Mouse (Mus musculus): ENCODE measurements at regions not wholly inside any gene's neighbourhood (a gene's known extent, or its start where the extent isn't known, plus 50 kb on each side); places are given as distances from the start of the nearest gene placed in this dataset.

DNA sequence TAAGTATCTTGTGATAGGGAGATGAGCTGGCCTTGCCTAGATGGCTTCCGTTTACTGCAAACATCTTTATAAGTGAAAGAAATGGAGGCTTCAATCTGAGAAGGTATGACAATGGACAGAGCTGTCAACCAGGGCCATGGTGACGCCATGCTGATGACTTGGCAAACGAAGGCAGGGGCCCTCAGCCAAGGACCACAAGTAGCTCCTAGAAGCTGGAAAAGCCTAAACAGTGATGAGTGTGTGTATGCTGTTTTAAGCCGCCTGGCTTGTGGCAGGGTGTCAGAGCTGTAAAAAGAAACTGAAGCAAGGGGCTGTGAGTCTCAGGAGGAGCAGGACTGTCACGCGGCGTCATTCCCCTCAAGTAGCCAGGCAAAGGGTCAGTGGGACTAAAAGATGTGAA is 116.4 kb upstream of the Top1 start:
- TF ChIP-seq EP300 (IDR thresholded peaks at IDR 0.05; ENCODE audit: low read depth) (no peak), CTCF (IDR thresholded peaks at IDR 0.05; ENCODE audit: low read depth) (no peak)
- Histone ChIP-seq H3K4me3 (ENCODE audit: low read depth, low read length) (no peak overlapping the region), H3K4me1 (ENCODE audit: insufficient read depth) (no peaks in the 10 kb centered on the region), H3K27me3 (ENCODE audit: insufficient read depth, low read length) (no peaks in the 10 kb centered on the region), H3K4me2 (ENCODE audit: low read depth, low read length) (no peak overlapping the region), H3K36me3 (replicated peaks; ENCODE audit: insufficient read depth, low read length) (no peaks in the 10 kb centered on the region), H3K9ac (replicated peaks) (no peak overlapping the region), H3K9me3 (ENCODE audit: low read length) (no peaks in the 10 kb centered on the region), H3K27ac (ENCODE audit: low read depth) (no peak overlapping the region)
- WGBS (ENCODE audit: insufficient replicate concordance), result 69% methylated on average over 7 of the region's 7 CpGs
- ATAC-seq, result no peak
- no peak for DNase-seq

DNA sequence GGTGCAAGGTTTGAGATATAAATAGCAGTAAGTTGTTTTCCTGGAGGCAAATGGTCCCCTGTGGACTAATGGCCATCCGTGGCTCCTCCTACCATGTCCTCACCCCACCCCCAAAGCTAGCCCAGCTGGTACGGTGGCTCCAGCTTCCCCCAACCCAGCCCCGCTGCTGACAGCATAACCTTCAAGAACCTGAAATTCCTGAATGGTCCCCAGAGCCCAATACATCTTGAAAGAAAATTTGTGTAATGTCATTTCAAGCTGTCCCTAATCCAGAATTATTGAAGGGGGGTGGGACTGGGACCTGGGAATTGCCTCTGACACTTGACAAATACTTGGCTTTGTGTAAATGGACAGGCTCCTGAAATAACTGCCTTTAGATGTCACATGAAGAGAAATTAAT is 115.3 kb upstream of the Top1 start:
- Histone ChIP-seq H3K9me3 (ENCODE audit: low read length) (no peaks in the 10 kb centered on the region), H3K4me1 (ENCODE audit: insufficient read depth) (no peaks in the 10 kb centered on the region), H3K9ac (replicated peaks) (no peak overlapping the region), H3K27ac (ENCODE audit: low read depth) (no peak overlapping the region), H3K36me3 (replicated peaks; ENCODE audit: insufficient read depth, low read length) (no peaks in the 10 kb centered on the region), H3K4me2 (ENCODE audit: low read depth, low read length) (no peak overlapping the region), H3K4me3 (ENCODE audit: low read depth, low read length) (no peak overlapping the region), H3K27me3 (ENCODE audit: insufficient read depth, low read length) (no peaks in the 10 kb centered on the region)
- DNase-seq, result no peak
- no peak for TF ChIP-seq CTCF (IDR thresholded peaks at IDR 0.05; ENCODE audit: low read depth)
- no peak for TF ChIP-seq EP300 (IDR thresholded peaks at IDR 0.05; ENCODE audit: low read depth)
- ATAC-seq, result no peak
- 56% methylated on average over 3 of the region's 3 CpGs for WGBS (ENCODE audit: insufficient replicate concordance)

DNA sequence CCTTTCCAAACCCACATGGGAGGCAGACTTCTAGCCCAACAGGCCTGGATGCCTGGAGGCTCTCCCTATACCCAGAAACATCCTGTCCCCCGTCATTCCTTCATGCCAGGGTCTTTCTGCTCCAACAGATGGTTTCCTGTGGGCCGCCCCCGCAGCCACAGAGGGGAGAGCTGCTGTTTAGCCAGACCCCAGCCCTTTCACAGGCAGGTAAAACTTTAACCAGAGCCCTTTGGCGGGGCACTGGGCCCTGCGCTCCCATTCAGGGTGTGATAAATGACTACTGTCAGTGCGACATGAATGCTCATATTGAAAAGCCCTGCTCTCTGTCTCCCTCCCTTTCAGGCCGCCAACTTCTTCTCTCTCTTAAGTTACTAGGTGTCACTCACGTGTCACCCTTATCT is 108.4 kb upstream of the Top1 start:
- Histone ChIP-seq H3K9me3 (ENCODE audit: low read length) (no peaks in the 10 kb centered on the region), H3K4me1 (ENCODE audit: insufficient read depth) (no peaks in the 10 kb centered on the region), H3K4me2 (ENCODE audit: low read depth, low read length) (no peak overlapping the region), H3K9ac (replicated peaks) (no peak overlapping the region), H3K4me3 (ENCODE audit: low read depth, low read length) (no peak overlapping the region), H3K27me3 (ENCODE audit: insufficient read depth, low read length) (no peaks in the 10 kb centered on the region), H3K36me3 (replicated peaks; ENCODE audit: insufficient read depth, low read length) (no peaks in the 10 kb centered on the region), H3K27ac (ENCODE audit: low read depth) (no peak overlapping the region)
- ATAC-seq (no peak), DNase-seq (no peak)
- TF ChIP-seq EP300 (IDR thresholded peaks at IDR 0.05; ENCODE audit: low read depth) (no peak), CTCF (IDR thresholded peaks at IDR 0.05; ENCODE audit: low read depth) (no peak)
- WGBS (ENCODE audit: insufficient replicate concordance), result 35% methylated on average over 8 of the region's 8 CpGs

DNA sequence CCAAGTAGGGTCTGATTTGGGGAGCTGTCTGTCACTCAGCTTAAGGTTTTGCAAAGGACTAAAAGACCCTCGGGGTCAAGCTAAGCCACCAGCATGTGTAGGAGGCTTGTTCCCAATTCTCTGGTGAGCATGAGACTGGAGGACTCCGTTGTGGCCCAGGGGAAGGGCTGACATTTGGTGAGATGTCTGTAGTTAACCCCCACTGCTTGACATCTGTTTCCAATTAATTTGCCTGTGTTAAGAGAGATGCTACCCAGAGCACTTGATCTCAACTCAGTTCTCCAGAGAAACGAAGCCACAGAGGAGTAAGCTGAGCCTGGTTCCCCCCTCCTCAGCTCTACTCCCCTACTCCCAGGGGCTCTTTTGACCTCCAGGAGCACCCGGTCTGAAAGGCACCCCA is 100.2 kb upstream of the Top1 start:
- WGBS (ENCODE audit: insufficient replicate concordance), result 35% methylated on average over 4 of the region's 4 CpGs

DNA sequence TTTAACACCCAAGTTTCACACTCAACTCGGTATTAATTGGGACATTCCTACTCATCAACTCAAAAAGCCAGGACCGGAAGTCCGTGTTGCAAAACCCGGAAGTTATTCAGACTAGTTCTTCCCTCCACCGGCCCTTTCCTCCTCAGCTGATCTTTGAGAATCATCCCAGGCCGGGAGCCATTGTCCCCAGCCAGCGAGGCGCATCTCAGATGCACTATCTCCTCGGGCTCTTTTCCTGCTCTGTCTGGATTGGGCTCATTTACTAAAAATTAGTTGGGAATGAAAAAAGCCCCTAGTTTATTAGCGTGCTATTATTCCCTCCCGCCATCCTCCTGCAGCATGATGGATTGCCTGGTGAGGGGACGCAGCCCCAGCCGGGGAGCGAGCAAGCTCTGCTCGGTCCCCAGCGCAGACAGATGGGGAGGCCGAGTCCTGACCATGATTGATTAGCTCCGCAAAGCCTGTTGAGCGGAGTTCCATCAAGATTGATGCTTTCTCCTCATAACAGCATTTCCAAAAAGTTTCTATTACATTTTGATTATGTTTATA is 93.5 kb upstream of the Top1 start:
- H3K27ac ChIP-seq (ENCODE audit: low read depth), result no peak overlapping the region
- H3K9ac ChIP-seq (replicated peaks), result no peak overlapping the region
- no peak overlapping the region for H3K4me2 ChIP-seq (ENCODE audit: low read depth, low read length)
- 75% methylated on average over 19 of the region's 19 CpGs for WGBS (ENCODE audit: insufficient replicate concordance)
- no peaks in the 10 kb centered on the region for H3K9me3 ChIP-seq (ENCODE audit: low read length)
- DNase-seq (no peak), ATAC-seq (no peak)
- no peaks in the 10 kb centered on the region for H3K4me1 ChIP-seq (ENCODE audit: insufficient read depth)
- TF ChIP-seq EP300 (IDR thresholded peaks at IDR 0.05; ENCODE audit: low read depth) (no peak), CTCF (IDR thresholded peaks at IDR 0.05; ENCODE audit: low read depth) (no peak)
- no peaks in the 10 kb centered on the region for H3K36me3 ChIP-seq (replicated peaks; ENCODE audit: insufficient read depth, low read length)
- no peaks in the 10 kb centered on the region for H3K27me3 ChIP-seq (ENCODE audit: insufficient read depth, low read length)
- H3K4me3 ChIP-seq (ENCODE audit: low read depth, low read length), result no peak overlapping the region

More for the DNA sequence above, 100.2 kb upstream of the Top1 start:
- H3K4me3 ChIP-seq (ENCODE audit: low read depth, low read length), result no peak overlapping the region
- H3K9ac ChIP-seq (replicated peaks), result no peak overlapping the region
- H3K4me2 ChIP-seq (ENCODE audit: low read depth, low read length), result no peak overlapping the region
- no peak overlapping the region for H3K27ac ChIP-seq (ENCODE audit: low read depth)
- no peak for ATAC-seq
- TF ChIP-seq EP300 (IDR thresholded peaks at IDR 0.05; ENCODE audit: low read depth) (no peak), CTCF (IDR thresholded peaks at IDR 0.05; ENCODE audit: low read depth) (no peak)
- no peaks in the 10 kb centered on the region for H3K9me3 ChIP-seq (ENCODE audit: low read length)
- no peaks in the 10 kb centered on the region for H3K27me3 ChIP-seq (ENCODE audit: insufficient read depth, low read length)
- no peaks in the 10 kb centered on the region for H3K36me3 ChIP-seq (replicated peaks; ENCODE audit: insufficient read depth, low read length)
- H3K4me1 ChIP-seq (ENCODE audit: insufficient read depth), result no peaks in the 10 kb centered on the region
- no peak for DNase-seq

DNA sequence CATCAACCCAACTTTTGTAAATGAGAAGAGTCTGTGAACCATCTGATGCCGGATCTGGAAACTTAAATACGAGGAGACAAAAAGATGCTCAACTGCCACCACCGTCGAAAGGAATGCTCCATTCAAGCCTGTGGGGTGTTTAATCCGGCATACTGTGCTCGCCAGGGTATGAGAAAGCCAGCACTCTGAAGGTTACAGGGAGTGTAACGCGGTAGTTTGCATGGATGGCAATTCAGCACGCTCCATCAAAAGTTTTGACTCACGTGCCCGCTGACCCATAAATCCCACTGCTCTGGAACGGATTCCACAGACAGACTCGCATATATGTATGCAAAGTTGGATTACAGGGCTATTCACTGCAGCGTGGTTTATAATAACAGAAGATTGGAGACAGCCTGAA is 84.0 kb upstream of the Top1 start:
- H3K9me3 ChIP-seq (ENCODE audit: low read length), result no peaks in the 10 kb centered on the region
- H3K4me1 ChIP-seq (ENCODE audit: insufficient read depth), result no peaks in the 10 kb centered on the region
- 80% methylated on average over 14 of the region's 14 CpGs for WGBS (ENCODE audit: insufficient replicate concordance)
- DNase-seq, result no peak
- no peak overlapping the region for H3K4me3 ChIP-seq (ENCODE audit: low read depth, low read length)
- no peaks in the 10 kb centered on the region for H3K36me3 ChIP-seq (replicated peaks; ENCODE audit: insufficient read depth, low read length)
- ATAC-seq, result no peak
- H3K27me3 ChIP-seq (ENCODE audit: insufficient read depth, low read length), result no peaks in the 10 kb centered on the region
- H3K4me2 ChIP-seq (ENCODE audit: low read depth, low read length), result no peak overlapping the region
- H3K9ac ChIP-seq (replicated peaks), result no peak overlapping the region
- no peak overlapping the region for H3K27ac ChIP-seq (ENCODE audit: low read depth)
- TF ChIP-seq EP300 (IDR thresholded peaks at IDR 0.05; ENCODE audit: low read depth), result no peak
- TF ChIP-seq CTCF (IDR thresholded peaks at IDR 0.05; ENCODE audit: low read depth), result no peak

DNA sequence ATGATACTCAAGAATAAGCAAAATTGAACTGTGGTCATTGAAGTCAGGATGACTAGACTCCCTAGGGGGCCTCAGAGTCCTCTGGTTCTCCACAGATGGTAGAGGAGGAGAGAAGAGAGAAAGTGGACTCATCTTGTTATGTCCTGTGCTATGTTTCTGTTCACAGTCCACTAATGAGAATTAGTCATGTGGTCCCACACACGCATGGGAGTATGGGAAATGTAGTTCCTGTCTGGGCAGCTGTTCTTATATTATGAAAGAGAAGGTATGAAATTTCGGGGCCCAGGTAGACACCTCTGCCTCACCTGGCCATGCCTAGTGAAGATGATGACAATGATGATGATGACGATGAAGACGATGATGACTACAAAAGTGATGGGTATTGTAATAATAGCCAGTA is 77.9 kb upstream of the Top1 start:
- DNase-seq (no peak), ATAC-seq (no peak)
- no peaks in the 10 kb centered on the region for H3K27me3 ChIP-seq (ENCODE audit: insufficient read depth, low read length)
- no peak overlapping the region for H3K9ac ChIP-seq (replicated peaks)
- H3K36me3 ChIP-seq (replicated peaks; ENCODE audit: insufficient read depth, low read length), result no peaks in the 10 kb centered on the region
- H3K4me2 ChIP-seq (ENCODE audit: low read depth, low read length), result no peak overlapping the region
- TF ChIP-seq CTCF (IDR thresholded peaks at IDR 0.05; ENCODE audit: low read depth) (no peak), EP300 (IDR thresholded peaks at IDR 0.05; ENCODE audit: low read depth) (no peak)
- 83% methylated on average over 4 of the region's 4 CpGs for WGBS (ENCODE audit: insufficient replicate concordance)
- H3K4me3 ChIP-seq (ENCODE audit: low read depth, low read length), result no peak overlapping the region
- H3K9me3 ChIP-seq (ENCODE audit: low read length), result no peaks in the 10 kb centered on the region
- no peak overlapping the region for H3K27ac ChIP-seq (ENCODE audit: low read depth)
- H3K4me1 ChIP-seq (ENCODE audit: insufficient read depth), result no peaks in the 10 kb centered on the region
